Mouse (Mus musculus): ENCODE data around the gene Car1. TPM values are rescaled to one million over a fixed set of nuclear protein-coding genes. Genes with fewer than 3 reads are reported as not detected.
"Not testable (repeated sequence)": the region's sequence is repeated elsewhere in the genome, so short reads cannot be mapped to it uniquely, and the experiment has no call there.

Car1 gene
- total RNA-seq (2021) (under 1 TPM in 1 of 2 experiments, not detected in 1; 0.59 TPM), polyA plus RNA-seq (2012; rRNA removed) (0.26 and 0.33 TPM in 2 replicates)
- long read RNA-seq, partial matches to known transcripts = 0 of 3 reads
- long read RNA-seq, other reads (novel, unspliced or antisense) = 3 of 3 reads

DNA sequence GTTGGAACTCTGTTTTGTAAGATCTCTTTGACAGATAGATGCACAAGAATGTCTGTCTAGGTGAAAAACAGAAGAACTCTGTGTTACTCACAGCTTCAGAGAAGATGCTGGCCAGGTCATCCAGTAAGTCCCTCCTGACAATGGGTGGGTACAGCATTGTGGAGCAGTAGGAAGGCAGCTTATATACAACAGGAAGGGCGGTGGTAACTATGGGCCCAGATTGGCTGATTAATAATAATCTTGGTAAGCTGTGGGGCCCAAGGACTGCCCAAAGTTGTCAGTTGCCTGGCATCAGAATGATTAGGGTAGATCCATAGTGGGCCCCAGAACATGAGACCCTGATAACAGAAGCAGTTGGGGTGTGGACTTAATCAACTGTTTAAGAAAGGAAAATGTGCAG lies at the start of gene Car1:
Car1 (minus strand) TSS at position 158 of the 400 bp plus-strand sequence.
- no peak for DNase-seq

DNA sequence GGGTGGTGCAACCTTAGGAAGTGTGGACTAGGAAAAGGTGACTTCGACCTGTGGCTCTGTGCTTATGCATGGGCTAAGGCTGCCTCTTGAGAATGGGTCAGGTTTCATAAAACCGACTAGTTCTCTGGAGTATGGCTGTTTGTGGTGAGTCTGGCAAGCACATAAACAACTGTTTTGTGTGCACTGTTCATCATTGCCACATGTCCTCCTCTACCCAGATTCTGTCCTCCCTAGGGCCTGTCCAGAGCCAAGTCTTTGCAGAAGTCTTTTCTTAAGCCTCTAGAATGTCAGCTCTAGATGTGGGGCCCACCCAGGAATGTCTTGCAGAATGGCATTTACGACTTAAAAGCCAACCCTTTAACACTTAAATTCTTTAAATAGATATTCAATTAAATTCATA lies 49.7 kb upstream of the Car1 start:
- DNase-seq = no peak

DNA sequence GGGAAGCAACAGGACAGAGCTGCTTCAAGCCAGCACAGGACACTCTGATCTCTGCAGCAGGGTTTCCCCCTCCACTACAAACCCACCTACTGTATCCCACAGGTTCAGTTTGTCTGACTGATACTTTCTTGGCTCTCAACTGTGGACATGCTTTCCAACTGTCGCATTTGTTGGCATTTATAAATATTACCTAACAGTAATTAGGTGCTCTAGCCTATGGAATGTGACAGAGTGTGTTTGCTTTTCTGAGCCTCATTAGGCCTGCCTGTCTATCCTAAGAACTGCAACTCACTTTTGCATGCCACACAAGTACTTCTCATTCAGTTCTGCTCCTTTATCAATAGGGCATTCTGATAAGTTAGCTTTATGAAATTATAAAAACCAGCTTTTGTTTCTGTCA lies 46.3 kb upstream of the Car1 start:
- DNase-seq = no peak

DNA sequence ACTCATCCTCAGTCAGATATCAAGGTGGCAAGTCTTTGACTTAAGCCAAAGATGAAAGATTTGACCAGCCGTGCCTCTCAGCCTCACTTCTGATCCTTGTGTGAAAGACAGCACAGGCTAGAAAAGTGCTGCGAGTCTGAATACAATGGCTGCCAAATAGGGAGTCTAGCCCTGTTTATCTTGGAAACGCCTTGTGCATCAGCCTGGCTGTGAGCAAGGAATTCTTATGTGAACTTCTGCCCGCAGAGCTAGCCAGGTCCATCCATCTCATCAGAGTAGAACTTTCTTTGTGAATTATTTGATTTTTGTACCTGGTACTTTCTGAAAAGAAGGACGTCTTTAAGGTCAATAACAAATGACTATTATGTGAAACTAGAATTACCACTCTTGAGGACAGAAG lies 45.8 kb upstream of the Car1 start:
- DNase-seq = no peak

DNA sequence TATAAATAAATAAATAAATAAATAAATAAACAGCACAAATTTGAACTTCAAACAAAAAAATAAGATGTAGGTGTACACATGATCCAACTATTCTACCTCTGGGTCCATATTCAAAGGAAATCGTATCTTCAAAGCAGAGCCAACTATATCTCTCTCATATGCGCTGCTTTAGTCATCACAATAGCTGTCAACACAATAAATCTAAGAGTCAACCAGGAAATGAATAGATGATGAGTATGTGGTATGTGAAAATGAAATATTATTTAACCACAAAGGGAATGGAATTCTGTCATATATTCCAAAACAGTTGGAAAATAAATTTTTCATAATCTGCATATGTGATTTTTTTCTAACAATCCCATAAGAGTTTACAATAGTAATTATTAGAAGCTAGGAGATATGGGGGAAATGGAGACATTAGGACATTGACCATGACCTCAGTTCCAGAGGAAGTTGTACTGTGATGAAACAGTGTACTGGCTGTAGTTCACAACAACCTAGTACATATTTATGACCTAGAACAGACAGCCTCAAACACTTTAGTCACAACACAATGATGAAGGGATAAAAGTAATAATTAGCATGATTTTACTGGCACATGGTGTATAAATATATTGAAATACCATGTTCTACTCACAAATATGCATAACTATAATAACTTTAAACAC lies 40.6 kb upstream of the Car1 start:
- no peak for DNase-seq

DNA sequence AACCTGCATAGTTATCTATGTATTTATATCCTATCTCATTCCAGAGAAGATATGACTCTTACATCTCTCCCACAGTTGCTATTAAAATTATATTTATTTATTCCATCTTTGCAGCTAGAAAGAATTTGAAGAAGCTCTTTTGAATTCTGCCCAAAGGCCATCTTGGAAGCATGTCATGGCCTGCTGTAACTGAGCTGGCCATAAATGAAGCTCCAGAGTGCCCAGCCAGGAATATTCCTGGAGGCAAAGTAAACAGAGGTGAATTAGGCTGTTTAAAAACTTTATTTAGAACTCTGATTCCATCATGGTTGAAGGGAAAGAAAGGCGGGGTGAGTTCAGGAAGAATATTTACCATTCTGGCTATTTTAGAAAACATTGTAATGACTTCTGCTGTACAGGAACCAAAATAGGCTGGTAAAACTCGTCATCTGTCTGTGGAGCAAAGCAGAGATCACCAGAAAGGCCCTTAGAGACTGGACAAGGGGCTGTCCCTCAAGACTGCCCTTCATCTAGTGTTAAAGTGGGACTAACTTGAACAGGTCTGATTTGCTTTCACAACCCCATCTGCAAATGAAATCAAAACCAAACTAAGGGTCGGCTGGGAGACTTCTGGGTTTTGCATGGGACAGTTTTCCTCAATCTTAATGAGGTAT lies 31.4 kb upstream of the Car1 start:
- no peak for DNase-seq

DNA sequence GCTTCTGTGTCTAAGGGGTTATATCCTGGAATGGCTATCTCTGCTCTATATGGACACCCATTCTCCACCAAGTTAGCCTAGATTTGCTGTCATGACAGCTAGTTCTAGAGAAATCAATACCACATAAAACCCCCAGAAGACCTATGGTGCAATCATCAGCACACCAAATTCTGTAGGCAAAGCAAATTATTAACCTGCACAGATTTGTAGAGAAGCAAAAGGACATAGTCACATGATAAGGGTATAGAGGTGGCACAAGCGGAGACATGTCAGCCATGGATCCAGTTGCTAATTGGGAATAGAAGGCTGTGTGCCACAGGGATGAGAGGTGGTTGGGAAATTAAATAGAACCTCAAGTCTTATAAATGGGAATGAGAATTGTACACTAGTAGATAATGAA lies 30.8 kb upstream of the Car1 start:
- DNase-seq = no peak

DNA sequence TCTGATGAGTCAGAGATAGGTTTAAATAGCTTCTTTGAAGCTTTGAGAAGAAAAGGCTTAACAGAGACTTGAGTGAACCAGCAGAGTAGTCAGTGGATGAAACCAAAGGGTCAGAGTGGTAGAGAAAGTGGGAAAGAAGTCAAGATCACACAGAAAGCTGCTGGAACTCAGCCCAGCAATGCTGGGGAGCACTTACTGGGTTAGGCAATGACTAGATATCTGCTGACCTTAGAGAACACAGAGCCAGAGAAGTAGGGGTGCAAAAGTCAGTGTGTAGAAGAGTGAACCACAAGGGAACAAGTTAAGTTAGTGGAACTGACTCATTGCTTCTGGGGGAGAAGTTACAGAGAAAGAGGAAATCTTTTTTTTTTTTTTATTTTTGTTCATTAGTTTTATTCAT lies 24.6 kb upstream of the Car1 start:
- peak; percentile 39 for DNase-seq

DNA sequence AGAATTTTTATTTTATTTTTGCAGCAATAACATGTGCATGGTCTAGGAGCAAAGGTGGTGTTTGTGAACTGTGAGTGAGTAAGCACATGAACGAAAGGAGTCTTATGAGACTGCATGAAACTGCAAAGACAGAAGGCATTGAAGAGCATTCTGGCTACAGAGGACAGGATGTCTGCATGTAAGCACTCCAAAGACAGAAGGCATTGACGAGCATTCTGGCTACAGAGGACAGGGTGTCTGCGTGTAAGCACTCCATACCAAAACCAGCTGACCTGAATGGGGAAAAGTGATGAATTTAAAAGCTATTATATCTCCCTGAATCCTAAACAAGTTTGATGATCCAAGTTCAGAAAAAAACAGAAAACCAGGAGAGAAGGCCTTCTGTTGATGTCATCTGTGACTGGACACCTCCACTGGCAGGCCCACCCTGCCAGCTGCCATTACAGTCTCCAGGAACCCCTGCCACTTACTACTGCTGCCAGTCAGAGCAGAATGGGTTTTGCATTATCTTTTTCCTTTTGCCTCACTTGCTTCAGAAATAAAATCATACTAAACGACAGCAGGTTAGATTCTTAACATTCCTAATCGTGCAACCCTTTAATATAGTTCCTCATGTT lies 23.2 kb upstream of the Car1 start:
- DNase-seq = no peak

DNA sequence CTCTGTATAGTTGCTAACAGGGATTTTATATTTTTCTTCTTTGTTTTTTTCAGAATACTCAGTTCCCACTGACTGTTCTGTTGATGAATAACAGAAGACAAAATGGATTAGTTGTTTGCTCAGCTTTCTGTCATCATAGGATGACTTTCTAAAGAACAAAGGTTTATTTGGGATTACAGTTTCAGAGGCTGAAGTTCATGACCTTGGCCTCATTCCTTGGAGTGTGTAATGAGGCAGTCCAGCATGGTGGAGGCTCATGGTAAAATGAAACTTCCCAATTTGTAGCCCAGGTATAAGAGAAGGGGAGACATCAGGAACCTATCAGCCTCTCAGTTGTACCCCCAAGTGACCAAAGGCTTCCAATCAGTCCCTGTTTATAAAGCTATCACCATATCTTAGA lies 20.7 kb upstream of the Car1 start:
- no peak for DNase-seq

DNA sequence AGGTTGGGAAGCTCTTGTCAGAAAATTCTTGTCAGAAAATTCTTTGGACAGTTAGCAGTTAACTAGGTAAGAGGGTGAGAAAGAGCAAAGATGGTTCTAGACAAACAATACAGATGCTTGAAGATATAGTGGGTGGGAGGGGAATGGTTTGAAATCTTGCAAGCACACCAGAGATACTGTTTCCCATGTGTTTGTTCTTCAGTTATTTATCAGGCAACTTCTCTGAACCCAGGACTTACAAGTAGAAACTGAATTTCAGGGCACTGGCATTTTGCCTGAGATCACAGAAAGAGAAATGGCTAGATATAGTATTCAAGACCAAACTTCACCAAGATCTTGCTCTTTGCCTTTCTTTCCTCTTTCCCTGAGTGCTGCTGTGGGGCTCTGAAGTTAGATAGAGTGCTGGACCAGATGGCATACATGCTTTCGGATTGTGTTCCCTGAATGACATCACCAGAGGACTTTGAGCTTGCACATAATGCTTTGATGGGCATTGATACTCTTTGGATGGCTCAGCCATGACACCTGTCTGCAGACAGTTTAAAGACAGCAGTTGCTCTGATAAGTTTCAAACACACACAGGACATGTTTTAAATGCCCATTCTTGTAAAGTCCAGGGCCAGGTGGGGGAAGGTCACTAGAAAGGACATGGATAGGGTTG lies 11.8 kb upstream of the Car1 start:
- DNase-seq = no peak

DNA sequence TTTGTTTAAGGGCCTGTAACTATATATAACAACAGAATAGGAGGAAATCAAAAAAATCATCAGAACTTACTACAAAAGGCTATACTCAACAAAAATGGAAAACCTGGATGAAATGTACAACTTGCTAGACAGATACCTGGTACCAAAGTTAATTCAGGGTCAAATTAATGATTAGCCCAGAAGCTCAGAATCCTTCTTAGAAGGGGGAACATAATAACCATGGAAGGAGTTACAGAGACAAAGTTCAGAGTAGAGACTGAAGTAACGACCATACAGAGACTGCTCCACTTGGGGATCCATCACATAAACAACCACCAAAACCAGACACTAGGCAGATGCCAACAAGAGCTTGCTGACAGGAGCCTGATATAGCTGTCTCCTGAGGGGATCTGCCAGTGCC lies 7.2 kb upstream of the Car1 start:
- DNase-seq = not testable (repeated sequence)

DNA sequence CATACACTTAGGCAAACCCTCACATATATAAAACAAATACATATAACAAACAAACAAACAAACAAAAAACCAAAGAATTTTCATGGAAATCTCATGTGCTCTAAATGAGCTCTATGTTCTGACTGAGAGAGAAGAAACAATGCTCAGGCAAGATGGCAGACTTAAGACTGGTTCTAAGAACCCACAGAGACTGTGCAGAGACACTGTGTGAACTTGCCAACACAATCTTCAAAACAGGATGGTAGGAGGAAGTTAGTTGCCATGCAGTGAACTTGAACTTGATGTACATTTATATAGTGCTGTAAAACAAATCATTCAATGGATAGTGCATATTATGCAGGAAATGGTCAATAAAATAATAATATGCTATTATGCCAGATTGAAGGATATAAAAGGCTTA lies 1.5 kb downstream of the Car1 start:
- DNase-seq = no peak

DNA sequence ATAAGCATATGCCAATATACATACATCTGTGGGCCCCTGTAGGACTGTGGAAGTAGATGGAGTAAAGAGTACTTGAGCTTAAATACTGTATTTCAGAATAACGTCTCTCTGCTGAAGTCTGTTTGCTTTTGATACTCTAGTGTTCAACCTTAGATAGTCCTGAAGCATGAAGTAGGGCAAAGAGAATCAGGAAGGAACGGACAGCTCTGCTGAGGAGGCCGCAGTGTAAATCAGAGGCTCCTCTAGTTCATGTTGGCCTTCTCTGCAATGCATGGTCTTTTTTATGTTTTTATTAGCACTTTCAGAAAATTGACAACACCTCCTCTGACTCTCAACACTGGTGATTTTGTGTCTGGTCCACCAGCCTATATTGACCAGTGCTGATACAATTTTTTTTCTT lies 2.2 kb downstream of the Car1 start:
- no peak for DNase-seq

DNA sequence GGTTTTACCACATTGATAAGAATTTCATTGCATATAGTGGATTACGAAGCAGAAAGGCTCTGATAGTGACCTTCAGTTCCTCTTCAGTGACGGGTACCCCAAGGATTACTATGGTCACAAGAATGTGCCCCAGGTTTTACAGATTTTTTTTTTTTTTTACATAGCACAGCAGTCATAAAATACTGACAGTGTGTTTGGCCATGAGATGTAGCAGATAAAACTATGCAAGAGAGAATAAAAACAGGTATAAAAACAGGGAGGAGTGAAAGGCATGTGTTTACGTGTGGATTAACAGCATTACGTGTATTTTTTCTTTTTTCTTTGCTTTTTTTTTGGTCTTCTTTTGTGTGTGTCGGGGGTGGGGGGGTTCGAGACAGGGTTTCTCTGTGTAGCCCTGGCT lies 3.3 kb downstream of the Car1 start:
- DNase-seq = no peak

DNA sequence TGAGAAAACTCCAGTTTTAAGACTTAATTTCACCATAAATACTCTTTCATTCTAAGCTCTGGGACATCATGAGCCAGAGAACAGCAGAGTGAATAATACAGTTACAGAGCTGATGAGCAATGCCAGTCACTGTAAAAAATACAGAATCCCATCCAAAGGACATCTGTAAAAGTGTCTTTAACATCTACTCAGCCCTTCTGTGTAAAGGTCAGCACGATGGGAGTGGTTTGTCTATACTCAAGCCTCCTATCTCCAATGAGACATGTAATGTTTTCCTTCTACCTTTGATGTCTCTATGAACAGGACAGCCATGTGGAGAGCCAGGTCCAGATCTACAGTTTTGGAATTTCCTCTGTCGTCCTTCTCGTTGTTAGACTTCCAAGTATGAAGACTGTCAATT lies 11.1 kb downstream of the Car1 start:
- DNase-seq = no peak

DNA sequence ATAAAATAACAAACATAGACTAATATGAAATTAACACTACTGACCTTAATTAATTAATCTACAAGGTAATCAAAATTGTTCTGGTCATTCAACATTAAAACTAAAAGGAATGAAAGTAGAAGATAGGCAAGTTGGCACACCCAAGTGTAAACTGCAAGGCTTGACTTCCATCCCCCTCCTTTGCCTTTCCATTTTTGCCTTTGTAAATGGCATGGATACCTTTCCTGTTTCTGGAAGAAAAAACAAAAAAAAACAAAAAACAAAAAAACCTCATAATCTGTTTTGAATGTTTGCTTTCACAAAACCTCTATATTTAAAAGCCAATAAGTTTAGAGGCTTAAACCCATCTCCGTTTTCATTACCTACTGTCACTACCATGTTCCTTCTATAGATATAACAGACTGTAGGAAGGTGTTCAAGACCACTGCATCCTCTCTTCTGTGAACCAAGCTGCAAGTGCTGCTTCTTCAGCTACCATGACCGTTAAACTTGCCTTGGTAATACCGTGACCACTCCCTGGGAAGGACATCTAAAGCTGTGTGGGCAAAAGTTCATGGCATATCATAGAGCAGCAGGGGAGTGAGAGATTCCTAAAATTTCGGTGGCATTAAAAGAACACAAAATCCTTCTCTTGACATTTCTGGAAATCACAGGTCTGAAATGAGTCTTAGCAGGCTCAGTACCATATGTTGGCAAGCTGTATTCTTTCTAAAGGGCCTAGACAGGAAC lies 12.7 kb downstream of the Car1 start:
- DNase-seq = no peak

DNA sequence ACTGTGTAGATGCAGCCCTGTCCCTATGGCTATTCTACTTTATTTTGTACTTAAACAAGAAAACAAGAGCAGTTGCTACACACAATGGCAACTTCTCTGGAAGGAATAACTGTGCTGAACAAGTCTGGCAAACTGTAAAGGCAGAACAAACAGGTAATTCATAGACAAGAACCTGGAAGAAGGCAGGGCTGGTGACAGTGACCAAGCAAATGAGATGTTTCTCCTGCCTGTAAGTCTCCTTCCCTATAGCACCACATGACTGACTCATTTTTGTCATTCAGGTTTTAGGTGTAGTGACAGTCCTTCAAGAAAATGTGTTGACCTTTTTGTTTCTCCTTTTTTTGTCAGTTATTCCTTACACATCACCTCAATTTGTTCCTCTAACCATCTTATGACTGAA lies 16.1 kb downstream of the Car1 start:
- no peak for DNase-seq

DNA sequence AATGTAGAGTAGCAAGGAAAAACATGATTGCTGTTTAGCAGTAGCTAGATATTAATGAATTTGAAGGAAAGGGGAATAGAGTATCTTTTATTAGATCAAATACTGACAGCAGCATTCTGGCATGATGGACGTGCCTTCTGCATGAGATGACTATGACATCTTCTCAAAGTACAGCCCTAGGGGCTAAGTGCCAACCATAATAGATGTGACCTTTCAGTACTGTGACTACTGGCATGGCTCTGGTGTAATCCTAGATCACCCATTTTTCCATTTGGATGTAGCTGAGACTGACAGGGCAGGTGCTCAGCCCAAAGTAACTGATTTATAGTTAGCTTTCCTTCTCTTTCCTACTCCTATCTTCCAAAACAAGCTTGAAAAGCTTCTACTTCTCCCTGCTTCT lies 20.6 kb downstream of the Car1 start:
- peak; percentile 58 for DNase-seq

DNA sequence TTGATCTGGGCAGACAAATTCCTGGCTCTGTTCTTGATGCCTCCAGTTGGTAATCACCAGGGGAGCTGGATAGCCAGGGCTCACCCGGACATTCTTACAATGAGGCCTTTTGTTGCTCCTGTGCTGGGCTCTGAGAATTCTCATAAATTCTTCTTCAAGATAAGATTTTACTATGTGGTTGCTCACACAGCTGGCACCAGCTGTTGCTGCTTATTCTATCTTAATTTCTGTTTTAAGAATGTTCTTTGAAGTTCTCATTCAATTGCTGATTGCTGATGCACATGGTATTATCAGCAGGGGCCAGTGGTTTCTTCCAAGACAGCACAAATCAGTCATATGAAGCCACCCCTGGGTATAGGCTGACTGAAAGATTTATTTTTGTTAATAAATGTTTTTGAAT lies 21.0 kb downstream of the Car1 start:
- DNase-seq = no peak

DNA sequence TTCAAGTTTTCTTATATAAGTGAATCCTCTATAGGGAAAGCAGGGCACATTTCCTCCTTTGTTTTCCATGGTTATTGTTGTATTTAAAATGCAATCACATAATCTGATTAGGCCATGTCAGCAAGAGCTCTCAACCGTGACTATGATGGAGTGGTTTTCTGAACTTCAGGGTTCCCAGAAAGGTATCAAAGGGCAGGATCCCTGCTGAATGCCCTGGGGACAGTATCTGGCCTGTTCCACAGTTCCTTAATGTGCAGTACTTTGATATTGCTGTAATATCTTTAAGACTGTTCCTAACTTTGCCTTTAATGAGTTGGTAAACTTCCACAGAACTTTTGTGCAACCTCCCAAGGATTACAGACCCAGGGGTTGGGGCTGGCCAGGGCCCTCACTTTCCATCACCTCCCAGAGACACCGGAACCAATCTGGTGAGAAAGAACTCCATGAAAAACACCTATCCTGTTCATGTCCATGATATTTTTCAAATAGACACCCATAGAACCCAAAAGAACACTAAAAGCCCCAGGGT lies 21.6 kb downstream of the Car1 start:
- peak; percentile 20 for DNase-seq

DNA sequence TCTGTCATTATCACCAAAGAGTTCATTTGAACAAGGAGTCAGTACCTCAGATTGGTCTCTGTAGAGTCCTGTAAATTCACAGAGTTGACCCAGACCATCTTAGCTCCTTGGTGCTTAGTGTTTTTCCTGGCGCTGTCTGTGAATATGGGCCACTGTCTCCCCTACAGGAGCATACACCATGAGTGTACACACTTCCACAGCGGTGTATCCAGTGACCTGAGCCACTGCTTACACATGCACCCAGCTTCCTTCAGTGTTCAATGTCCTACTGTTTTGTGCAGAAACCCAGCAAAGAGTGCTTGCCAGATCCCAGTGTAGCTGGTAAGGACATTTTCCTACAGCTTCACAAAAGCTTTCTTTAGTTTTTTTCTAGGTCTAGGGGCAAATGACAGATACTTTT lies 22.8 kb downstream of the Car1 start:
- no peak for DNase-seq

All from adrenal gland, adult 2 months (tissue).